Mouse (Mus musculus): Measurements from ENCODE around the gene Psme1. TPM values are rescaled to one million over a fixed set of nuclear protein-coding genes. Genes with fewer than 3 reads are reported as not detected.
A peak's percentile ranks its signal among the peaks of the same experiment; 100 is the strongest.

The Psme1 gene
- polyA plus RNA-seq, 1 experiment from 2014 or later, result 115 TPM

DNA sequence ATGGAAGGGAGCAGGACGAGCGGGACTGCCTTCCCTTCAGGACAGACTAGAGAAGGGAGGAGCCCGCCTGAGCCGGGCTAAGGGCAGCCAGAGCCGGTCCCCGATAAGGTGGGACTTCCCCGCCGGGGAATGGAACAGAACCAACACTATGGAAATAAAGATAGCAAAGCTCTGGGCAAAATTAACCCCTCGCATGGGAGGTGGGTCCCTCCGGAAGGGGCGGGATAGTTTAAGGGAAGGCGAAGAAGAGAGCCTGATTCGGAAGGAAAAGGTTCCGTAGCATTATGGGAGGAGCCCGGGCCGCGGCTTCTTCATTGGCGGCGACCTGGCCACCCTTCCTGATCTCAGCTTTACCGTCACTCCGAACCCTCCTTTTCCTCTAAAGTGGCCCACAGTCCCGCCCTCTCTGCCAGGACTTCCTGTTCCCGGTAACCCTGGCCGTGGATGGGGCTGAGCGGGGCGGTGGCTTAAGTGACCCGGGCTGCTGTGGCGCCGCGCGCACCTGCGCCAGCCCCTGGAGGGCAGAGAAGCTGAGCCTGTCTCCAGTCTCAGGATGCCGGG, 13.5 kb downstream of the Psme1 start, which contains the start of gene Rnf31:
TSS of gene Rnf31 (plus strand) at position 378 of the 561 bp plus-strand sequence.
- H3K36me3 ChIP-seq, result peaks cover 57% of the 10 kb centered on the region
- H3K4me1 ChIP-seq, result peaks cover 32% of the 10 kb centered on the region
- WGBS, result 0% methylated on average over 33 of the region's 33 CpGs
- H3K4me3 ChIP-seq, result peak within 1 kb of the TSS; percentile 79
- DNase-seq (ENCODE audit: low spot score), result peak; percentile 90
- no peaks in the 10 kb centered on the region for H3K9me3 ChIP-seq (replicated peaks)
- H3K27me3 ChIP-seq (ENCODE audit: low read depth, poor library complexity, severe bottlenecking), result no peaks in the 10 kb centered on the region
- peak within 1 kb of the TSS; percentile 90 for H3K27ac ChIP-seq

DNA sequence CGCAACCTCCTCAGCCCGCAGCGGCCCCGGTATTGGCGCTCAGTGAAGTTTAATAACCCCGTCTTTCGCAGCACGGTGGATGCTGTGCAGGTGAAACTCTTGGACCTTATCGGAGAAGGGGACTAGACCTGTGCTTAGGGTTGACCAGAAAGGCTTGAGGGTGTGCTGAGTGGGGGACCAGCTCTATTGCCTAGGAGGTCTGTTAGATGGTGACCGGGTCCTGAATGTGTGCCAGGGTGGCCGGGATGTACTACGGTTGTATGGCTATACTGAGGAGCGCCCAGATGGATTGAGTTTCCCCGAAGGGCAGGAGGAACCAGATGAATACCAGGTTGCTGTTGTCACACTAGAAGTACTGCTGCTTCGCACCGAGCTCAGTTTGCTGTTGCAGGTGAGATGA, 14.3 kb downstream of the Psme1 start:
- no peaks in the 10 kb centered on the region for H3K27me3 ChIP-seq (ENCODE audit: low read depth, poor library complexity, severe bottlenecking)
- H3K27ac ChIP-seq, result peak overlapping the region; percentile 90
- H3K36me3 ChIP-seq, result peaks cover 59% of the 10 kb centered on the region
- 4% methylated on average over 16 of the region's 16 CpGs for WGBS
- H3K4me3 ChIP-seq, result peak overlapping the region; percentile 79
- H3K4me1 ChIP-seq, result peaks cover 32% of the 10 kb centered on the region
- H3K9me3 ChIP-seq (replicated peaks), result no peaks in the 10 kb centered on the region
- no peak for DNase-seq (ENCODE audit: low spot score)

DNA sequence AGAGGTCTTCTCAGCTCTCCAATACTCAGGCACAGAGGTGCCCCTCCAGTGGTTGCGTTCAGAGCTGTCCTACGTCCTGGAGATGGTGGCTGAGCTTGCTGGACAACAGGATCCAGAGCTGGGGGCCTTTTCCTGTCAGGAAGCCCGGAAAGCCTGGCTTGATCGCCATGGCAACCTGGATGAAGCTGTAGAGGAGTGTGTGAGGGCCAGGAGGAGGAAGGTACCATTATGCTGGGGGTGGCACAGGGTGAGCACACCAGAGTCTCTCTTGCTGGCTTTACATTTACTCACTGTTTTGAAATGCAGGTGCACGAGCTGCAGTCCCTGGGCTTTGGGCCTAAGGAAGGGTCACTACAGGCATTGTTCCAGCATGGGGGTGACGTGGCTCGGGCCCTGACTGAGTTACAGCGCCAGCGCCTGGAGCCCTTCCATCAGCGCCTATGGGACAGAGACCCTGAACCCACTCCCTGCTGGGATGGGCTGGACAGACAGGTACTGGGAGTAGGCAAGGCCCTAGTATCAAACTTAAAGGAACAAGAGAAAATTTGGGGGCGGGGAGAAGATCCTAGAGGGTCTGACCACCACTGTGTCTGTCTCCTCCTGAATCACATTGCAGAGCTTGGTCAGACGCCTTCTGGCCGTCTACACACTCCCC, 18.2 kb downstream of the Psme1 start:
- H3K27me3 ChIP-seq (ENCODE audit: low read depth, poor library complexity, severe bottlenecking), result no peaks in the 10 kb centered on the region
- H3K36me3 ChIP-seq, result peaks cover 76% of the 10 kb centered on the region
- 87% methylated on average over 13 of the region's 13 CpGs for whole genome bisulfite sequencing
- H3K9me3 ChIP-seq (replicated peaks), result no peaks in the 10 kb centered on the region
- H3K27ac ChIP-seq, result no peak overlapping the region
- no peak overlapping the region for H3K4me3 ChIP-seq
- H3K4me1 ChIP-seq, result peaks cover 22% of the 10 kb centered on the region
- DNase-seq (ENCODE audit: low spot score), result no peak

DNA sequence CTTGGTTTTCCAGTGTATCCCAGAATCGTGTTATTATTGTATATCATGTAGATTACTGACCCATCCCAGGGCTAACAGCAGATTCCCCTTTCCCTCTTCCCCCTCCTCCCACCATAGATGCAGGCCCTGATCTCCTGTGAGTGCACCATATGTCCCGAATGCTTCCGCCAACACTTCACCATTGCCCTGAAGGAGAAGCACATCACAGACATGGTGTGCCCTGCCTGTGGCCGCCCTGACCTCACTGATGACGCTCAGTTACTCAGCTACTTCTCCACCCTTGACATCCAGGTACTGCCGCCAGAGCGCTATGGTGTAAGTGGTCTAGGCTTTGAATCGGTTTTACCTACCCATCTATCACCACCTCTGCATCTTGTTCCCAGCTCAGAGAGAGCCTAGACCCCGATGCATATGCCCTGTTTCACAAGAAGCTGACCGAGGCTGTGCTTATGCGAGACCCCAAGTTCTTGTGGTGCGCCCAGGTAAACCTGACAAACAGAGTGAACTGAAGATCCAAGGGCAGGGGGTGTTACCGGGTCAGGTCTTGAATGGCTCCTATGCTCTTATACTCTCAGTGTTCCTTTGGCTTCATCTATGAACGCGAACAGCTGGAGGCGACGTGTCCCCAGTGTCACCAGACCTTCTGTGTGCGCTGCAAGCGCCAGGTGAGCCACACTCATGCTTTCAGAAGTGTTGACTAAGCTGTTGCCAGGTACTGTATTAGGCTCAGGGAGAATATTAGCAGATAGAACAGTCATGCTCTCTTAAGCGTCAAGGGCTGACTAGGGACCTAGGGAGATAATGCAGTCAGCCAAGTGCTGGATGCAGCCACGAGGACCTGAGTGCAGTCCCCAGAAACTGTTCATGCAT, 20.8 kb downstream of the Psme1 start:
- no peak overlapping the region for H3K4me3 ChIP-seq
- H3K27me3 ChIP-seq (ENCODE audit: low read depth, poor library complexity, severe bottlenecking), result no peaks in the 10 kb centered on the region
- no peak for DNase-seq (ENCODE audit: low spot score)
- H3K9me3 ChIP-seq (replicated peaks), result no peaks in the 10 kb centered on the region
- WGBS, result 94% methylated on average over 21 of the region's 21 CpGs
- H3K27ac ChIP-seq, result no peak overlapping the region
- peaks cover 10% of the 10 kb centered on the region; the same call in 1 of the 2 replicates for H3K4me1 ChIP-seq
- peaks cover 97% of the 10 kb centered on the region for H3K36me3 ChIP-seq

DNA sequence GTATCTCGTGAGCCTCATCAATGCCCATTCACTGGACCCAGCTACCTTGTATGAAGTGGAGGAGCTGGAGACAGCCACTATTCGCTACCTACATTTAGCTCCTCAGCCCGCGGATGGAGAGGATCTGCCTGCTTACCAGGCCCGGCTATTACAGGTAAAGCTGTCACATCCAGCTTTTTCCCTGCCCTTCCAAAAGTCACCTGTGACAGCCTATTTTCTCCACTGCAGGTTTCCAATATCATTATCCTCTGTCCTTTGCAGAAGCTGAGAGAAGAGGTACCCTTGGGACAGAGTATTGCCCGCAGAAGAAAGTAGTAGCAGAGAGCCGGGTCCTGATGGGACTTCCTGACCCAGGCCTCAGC, 25.3 kb downstream of the Psme1 start, which contains the start of gene Irf9:
TSS of gene Irf9 (plus strand) at position 301 of the 362 bp plus-strand sequence.
- peak within 1 kb of the TSS; percentile 40 for H3K4me3 ChIP-seq
- WGBS, result 88% methylated on average over 7 of the region's 7 CpGs
- peak within 1 kb of the TSS; percentile 81 for H3K27ac ChIP-seq
- peaks cover 11% of the 10 kb centered on the region for H3K4me1 ChIP-seq
- no peaks in the 10 kb centered on the region for H3K9me3 ChIP-seq (replicated peaks)
- peaks cover 85% of the 10 kb centered on the region for H3K36me3 ChIP-seq
- DNase-seq (ENCODE audit: low spot score), result no peak
- H3K27me3 ChIP-seq (ENCODE audit: low read depth, poor library complexity, severe bottlenecking), result no peaks in the 10 kb centered on the region

DNA sequence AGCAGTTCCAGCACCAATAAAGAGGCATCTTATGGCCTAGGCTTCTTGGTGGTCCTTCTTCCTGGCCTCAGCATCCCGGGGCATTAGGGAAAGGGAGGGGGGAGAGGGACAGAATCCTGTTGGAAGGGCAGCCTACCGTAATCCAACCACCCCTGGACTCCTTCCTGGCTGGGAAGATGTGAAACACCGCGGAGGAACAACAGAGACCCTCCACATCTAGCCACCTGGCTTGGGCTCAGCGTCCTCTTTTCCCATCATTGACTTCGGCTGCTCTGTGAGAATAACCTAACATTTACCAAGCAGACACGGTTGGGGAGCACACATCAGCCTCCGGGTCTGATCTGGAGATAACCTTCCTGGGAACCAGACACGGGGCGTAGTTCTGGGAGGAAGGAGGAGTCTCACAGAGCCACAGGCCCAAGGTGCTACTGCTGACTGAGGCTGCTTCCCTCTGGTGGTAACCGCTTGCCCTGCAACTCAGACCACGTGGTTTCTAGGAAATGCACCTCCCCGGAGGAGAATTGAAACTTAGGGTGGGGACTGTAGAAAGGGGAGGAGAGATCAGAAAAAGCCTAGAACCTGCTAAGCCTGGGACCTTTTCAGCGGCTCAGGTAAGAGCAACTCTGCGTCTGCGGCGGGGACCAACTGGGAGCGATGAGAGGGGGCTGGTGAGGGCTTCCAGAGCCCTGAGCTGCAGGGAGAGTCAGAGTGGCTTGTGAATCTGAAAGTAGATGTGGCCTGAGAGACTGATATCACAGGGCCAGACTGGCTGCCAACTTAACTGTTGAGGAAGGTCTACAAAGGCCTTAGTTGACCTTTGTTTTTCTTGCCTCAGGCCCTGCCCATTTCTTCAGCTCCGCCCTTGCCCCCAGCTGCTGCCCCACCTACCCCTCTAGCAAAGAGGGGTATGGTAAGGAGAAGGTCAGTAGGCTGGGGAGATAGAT, 26.0 kb downstream of the Psme1 start:
- 14% methylated on average over 19 of the region's 19 CpGs for WGBS
- Histone ChIP-seq H3K36me3 (peaks cover 85% of the 10 kb centered on the region), H3K27me3 (ENCODE audit: low read depth, poor library complexity, severe bottlenecking) (no peaks in the 10 kb centered on the region), H3K27ac (peak overlapping the region; percentile 81), H3K9me3 (replicated peaks) (no peaks in the 10 kb centered on the region), H3K4me3 (peak overlapping the region; percentile 40), H3K4me1 (peaks cover 11% of the 10 kb centered on the region)
- peak; percentile 85 for DNase-seq (ENCODE audit: low spot score)

GRCm38 (mm10) chr14:55604823-55605222, 26.9 kb downstream of the Psme1 start:
- no peaks in the 10 kb centered on the region for H3K27me3 ChIP-seq (ENCODE audit: low read depth, poor library complexity, severe bottlenecking)
- H3K27ac ChIP-seq, result no peak overlapping the region
- H3K4me3 ChIP-seq, result no peak overlapping the region
- peaks cover 11% of the 10 kb centered on the region for H3K4me1 ChIP-seq
- no peak for DNase-seq (ENCODE audit: low spot score)
- H3K9me3 ChIP-seq (replicated peaks), result no peaks in the 10 kb centered on the region
- WGBS, result 94% methylated on average over 11 of the region's 11 CpGs
- H3K36me3 ChIP-seq, result peaks cover 85% of the 10 kb centered on the region

GRCm38 (mm10) chr14:55605743-55606459, 28.0 kb downstream of the Psme1 start:
- 94% methylated on average over 16 of the region's 16 CpGs for WGBS
- Histone ChIP-seq H3K27ac (no peak overlapping the region), H3K36me3 (peaks cover 80% of the 10 kb centered on the region), H3K27me3 (ENCODE audit: low read depth, poor library complexity, severe bottlenecking) (no peaks in the 10 kb centered on the region), H3K9me3 (replicated peaks) (no peaks in the 10 kb centered on the region), H3K4me1 (peaks cover 11% of the 10 kb centered on the region), H3K4me3 (no peak overlapping the region)
- no peak for DNase-seq (ENCODE audit: low spot score)

- DNase-seq (ENCODE audit: low spot score), result no peak
- Histone ChIP-seq H3K4me1 (peaks cover 10% of the 10 kb centered on the region), H3K27me3 (ENCODE audit: low read depth, poor library complexity, severe bottlenecking) (no peaks in the 10 kb centered on the region), H3K36me3 (peaks cover 56% of the 10 kb centered on the region), H3K4me3 (no peak overlapping the region), H3K27ac (no peak overlapping the region), H3K9me3 (replicated peaks) (no peaks in the 10 kb centered on the region)
- 96% methylated on average over 6 of the region's 6 CpGs for WGBS
Measured at GRCm38 (mm10) chr14:55608339-55608738, 30.4 kb downstream of the Psme1 start.

DNA sequence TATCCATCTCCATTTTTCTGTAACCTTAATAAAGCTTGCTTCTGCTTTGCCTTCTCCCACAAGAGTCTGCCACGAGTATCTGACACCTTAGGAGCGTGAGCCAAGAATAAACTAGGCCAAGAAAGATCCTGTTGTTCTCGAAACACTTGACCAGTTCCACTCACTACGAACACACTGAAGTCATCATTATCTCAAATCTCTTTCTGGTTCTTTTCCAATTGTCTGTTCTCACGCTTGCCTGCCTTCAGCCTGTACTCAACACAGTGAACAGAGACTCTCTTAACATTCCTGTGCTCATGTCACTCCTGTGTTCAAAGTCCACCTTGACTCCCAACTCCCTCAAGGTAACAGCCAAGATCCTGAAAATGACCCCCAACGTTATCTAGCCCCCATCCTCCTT, 35.4 kb downstream of the Psme1 start:
- Histone ChIP-seq H3K4me3 (no peak overlapping the region), H3K27me3 (ENCODE audit: low read depth, poor library complexity, severe bottlenecking) (no peaks in the 10 kb centered on the region), H3K4me1 (peaks cover 13% of the 10 kb centered on the region), H3K9me3 (replicated peaks) (no peaks in the 10 kb centered on the region), H3K36me3 (peaks cover 21% of the 10 kb centered on the region), H3K27ac (no peak overlapping the region)
- no peak for DNase-seq (ENCODE audit: low spot score)
- 79% methylated on average over 6 of the region's 6 CpGs for WGBS

GRCm38 (mm10) chr14:55614565-55615178, 36.7 kb downstream of the Psme1 start:
- 81% methylated on average over 7 of the region's 7 CpGs for WGBS
- Histone ChIP-seq H3K36me3 (peaks cover 7% of the 10 kb centered on the region), H3K9me3 (replicated peaks) (no peaks in the 10 kb centered on the region), H3K4me1 (peaks cover 21% of the 10 kb centered on the region), H3K27me3 (ENCODE audit: low read depth, poor library complexity, severe bottlenecking) (peaks cover 8% of the 10 kb centered on the region; the same call in 1 of the 2 replicates), H3K27ac (no peak overlapping the region), H3K4me3 (no peak overlapping the region)
- DNase-seq (ENCODE audit: low spot score), result no peak

Measured in limb, embryonic 10.5 days (tissue).